Mouse (Mus musculus) urinary bladder, postnatal 14 days (tissue): Measurements from ENCODE around the gene Ldhb.
"Not testable (repeated sequence)": the region's sequence is repeated elsewhere in the genome, so short reads cannot be mapped to it uniquely, and the experiment has no call there.

Experiments
- DNase-seq: peaks from one replicate; pipeline ENCODE4 v3.0.0; 2021; ENCODE audit warnings: low spot score

Gene Ldhb

DNA sequence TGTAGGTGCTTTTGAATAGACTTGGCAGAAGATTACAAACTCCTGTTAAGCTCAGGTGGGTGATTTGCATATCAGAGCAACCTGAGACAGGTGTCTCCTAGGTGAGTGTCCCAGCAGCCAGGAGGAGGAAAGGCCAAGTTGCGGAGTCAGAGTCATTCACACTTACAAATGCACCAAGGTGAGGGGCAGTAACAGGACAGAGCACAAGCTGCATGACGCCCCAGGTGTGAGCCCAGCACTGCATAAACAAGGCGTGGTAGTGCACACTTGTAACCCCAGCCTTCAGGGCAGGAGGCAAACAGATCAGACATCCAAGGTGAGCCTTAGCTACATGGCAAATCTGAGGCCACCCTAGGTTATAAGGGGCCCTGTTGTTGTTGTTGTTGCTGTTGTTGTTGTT, 5.1 kb upstream of the Ldhb start:
- no peak for DNase-seq

DNA sequence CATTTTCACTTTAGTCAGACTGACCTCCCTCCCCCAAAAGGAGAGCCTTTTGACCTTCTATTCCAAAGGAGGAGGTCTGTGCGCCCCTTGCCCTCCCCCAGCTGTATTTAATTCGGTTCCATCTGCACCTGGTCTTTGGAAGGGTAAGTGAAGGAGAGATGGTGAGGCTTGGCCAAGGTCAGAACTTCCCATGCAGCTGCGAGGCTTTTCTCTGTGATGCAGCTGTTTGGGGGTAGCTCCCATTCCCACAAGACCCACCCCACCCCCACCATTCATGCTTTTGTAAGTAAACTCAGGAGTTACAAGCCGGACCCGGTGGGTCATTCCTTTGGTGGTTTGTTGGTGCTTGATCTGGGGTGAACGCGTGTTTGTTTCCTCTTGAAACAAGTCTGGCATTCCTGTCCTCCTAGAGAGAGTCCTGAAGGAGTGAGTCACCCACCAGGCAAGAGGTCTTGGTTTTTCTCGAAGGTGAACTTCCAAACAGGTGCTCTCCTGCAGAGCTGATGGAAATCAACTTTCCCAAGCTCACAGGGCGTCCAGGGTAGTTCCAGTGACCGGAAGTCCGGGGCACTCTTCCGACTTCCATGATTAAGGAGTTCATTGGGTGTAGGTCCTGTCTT, 3.9 kb upstream of the Ldhb start:
- DNase-seq: no peak

GRCm38 (mm10) chr6:142508663-142509062, 906 bp upstream of the Ldhb start:
- DNase-seq: no peak

- DNase-seq: no peak
These were observed 548 bp downstream of the Ldhb start for GRCm38 (mm10) chr6:142507033-142507784.

GRCm38 (mm10) chr6:142506338-142507032, 1.3 kb downstream of the Ldhb start:
- DNase-seq: no peak

- DNase-seq: no peak
These were observed 4.2 kb downstream of the Ldhb start for GRCm38 (mm10) chr6:142503601-142504000.

DNA sequence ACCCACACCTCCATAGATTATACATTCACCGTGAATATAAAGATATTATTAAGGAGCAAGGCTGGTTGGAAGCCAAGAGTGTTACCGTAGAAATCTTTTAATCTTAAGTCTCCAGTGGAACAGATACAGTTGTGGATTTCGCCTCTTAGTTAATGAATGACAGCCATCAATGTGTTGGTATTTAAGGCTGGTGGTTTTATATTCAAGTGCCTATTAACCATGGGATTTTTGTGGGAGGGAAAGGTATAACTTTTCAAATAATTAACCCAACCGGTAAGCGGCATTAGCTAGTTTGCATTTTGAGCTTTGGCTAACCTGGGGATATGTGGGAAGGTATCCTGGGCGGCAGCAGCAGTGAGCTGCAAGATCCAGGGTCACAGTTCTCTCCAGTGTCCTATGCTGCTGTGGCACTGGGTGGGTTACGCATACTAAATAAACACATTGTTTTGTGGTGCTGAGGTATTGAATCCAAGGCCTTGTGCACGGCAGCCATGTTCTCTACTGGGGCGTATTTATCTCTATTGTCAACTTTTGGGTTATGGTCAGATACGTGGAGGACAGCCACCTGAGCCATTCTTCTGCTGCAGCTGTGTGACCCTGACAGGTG, 5.1 kb downstream of the Ldhb start:
- no peak for DNase-seq

GRCm38 (mm10) chr6:142490114-142490513, 17.6 kb downstream of the Ldhb start:
- not testable (repeated sequence) for DNase-seq

- DNase-seq: no peak
These were observed 20.1 kb downstream of the Ldhb start for GRCm38 (mm10) chr6:142487638-142488037.

DNA sequence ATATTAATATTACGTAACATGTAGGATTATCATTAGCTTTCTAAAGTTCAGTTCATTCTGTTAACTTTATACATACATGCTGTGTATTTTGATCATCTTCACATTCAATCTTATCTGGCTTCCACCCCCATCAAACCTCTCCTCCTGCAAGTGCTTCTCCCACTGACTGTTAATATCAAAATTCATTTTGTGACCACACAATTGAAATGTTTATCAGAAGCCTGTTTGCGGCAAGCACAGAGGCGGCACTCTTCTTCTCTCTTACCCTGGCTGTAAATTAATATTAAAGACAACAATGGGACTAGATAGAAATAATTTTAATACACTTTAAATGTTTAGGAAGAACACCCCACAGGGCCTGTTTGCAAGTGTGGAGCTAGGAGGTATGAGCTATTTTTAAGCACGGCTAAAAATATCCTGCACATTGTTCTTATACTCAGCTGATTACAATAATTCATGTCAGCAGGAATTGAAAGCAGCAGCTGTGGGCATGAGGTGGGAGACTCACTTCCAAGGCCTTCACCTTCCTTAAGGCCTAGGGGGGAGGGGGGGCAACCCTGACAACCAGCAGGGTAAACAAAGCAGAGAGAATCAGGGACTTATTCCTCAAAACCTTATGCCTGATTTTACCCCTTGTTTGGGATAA, 22.2 kb downstream of the Ldhb start:
- no peak for DNase-seq

DNA sequence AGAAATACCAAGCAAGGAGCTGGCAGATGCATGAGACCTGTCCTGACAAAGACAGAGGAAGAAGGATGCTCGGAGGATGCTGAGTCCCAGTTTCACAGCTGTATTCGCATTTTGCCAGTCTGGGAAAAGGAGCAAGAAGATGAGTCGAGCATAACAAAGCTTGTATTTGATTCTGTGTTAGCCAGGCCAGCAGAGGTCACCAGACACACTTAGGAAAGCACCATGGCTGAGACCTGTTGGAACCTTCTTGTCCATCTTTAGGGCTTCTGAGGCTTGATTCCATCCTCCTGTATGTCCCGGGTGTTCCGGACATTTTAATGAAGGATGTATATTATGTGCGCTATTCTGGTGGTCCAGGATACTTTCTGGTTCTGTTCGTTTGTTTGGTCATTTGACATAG, 30.5 kb downstream of the Ldhb start:
- peak; percentile 29 for DNase-seq

GRCm38 (mm10) chr6:142472801-142473203, 35.0 kb downstream of the Ldhb start, which contains the start of gene Gys2:
Gene Gys2 (minus strand): TSS chr6:142473109.
- no peak for DNase-seq

DNA sequence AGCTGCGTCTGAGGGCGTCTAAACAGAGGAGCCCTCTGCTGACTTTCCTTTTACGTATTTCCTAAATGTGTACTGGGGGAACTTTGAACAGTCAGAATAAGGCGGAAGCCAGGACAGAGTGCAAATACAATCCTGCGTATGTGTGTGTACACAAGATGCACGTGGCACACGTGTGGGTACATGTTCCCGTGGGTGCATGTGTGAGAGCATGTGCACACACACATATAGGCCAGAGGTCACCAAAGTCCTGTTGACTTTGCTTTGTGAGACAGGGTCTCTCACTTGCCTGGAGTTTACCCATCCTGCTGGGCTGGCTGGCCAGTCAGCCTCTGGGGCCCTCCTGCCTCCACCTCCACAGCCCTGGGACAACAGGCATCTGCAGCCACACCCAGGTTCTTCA, 36.6 kb downstream of the Ldhb start:
- DNase-seq: no peak

DNA sequence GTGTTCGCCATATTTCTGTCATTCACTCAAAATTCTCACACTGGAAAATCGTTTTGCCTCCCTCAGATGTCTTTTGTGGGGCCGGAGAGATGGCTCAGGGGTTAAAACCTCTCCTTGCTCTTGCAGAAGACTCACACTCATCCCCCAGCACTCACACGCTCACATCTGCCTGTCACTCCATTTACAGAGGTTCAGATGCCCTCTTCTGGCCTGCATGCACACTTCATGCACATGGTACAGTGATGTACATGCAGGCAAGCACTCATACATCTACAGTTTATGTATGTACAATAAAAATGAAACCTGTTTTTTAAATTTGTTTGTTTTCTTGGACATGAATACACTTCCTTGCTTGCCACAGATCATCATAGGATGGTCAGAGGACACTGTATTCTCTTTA, 38.2 kb downstream of the Ldhb start:
- no peak for DNase-seq

- DNase-seq: no peak
These were observed 45.6 kb downstream of the Ldhb start for GRCm38 (mm10) chr6:142462194-142462593.

DNA sequence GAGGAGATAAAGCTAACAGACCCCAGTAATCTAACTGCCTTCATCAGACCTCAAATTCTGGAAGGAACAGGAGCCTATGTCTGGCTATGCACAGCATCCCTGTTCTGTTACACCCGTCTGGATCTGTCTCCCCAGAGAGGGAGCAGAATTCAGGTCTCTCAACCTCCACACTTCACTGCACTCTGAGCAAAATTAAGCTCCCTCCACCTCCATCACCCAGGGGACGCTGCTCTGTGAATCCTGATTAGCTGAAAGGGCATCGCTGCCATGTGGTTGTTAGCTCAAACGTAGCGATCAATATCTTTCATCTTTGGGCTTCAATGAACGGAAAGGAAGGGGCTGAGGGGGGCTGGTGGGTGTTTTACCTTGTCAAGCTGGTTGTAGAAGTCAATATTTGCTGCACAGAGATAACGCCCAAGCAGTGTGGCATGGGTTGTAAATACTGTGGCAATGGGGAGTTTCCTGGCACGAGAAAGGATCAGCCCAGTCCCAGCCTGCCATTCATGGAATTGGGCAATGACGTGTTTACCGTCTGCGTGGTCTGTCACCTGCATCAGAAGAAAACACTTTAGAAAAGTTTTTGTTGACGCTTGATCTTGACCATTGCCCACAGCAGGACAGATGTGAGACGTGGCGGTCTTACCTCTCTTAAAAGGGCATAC, 48.6 kb downstream of the Ldhb start:
- peak; percentile 42 for DNase-seq

- DNase-seq: no peak
These were observed 49.7 kb downstream of the Ldhb start for GRCm38 (mm10) chr6:142458010-142458409.

GRCm38 (mm10) chr6:142455314-142455996, 52.3 kb downstream of the Ldhb start:
- no peak for DNase-seq

DNA sequence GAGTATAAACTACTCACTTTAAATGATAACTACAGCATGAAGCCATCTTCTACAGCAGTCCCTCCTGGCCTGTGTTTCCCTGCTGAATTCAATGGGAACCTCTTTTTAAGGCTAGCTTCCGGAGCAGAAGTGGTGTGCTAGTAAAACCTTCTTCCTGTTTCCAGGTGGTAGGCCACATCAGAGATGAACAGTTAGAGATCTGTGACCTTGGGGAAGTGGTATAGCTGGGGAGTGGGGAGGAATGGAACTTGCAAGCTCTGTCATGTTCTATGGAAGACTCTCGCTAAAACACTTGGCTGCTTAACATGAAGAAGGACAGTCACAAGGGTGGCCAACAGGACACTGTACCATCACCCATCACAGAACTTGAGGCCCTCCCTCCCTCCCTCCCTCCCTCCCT, 54.4 kb downstream of the Ldhb start:
- DNase-seq: no peak

DNA sequence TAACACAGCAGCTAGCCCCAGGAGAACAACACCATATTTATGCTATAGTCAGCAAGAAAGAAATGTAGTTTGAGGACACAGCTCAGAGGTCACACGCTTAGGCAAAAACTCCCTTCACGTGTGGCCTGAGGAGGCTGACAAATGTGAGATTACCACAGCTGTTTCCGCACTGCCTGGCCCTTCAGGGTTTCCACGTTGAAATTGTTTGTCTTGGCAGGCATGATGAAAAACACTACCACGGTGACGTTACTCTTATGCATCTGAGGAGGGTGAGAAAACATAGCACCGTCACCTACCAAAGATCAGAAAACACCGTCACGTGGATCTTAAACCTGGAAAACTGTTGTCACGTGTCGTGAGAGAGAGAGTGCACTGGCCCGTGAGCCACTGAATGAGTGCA, 56.4 kb downstream of the Ldhb start:
- DNase-seq: no peak
